In genomic region chr8:12486331-12487061, GRCm38 (mm10) we compare ENCODE assay signal across 8 mouse cellular contexts.
DNase-seq lines count a peak whose midpoint lies in the region; ATAC-seq lines count a peak whose summit lies in the region.

No protein-coding gene starts in this region.

- H3K4me1 ChIP-seq in heart, embryonic 11.5 days (ENCODE audit: control insufficient read depth, insufficient read depth, low read length): no peaks in the 10 kb centered on the region
- peaks cover 9% of the 10 kb centered on the region for H3K4me1 ChIP-seq in midbrain, embryonic 15.5 days

- H3K27me3 ChIP-seq in heart, embryonic 11.5 days (ENCODE audit: control insufficient read depth, insufficient read depth, low read length): peaks cover 31% of the 10 kb centered on the region
- peaks cover 17% of the 10 kb centered on the region; the same call in 1 of the 2 replicates for H3K27me3 ChIP-seq in midbrain, embryonic 15.5 days (replicated peaks)

- H3K9me3 ChIP-seq in heart, embryonic 11.5 days (replicated peaks; ENCODE audit: control insufficient read depth, low read length): no peaks in the 10 kb centered on the region
- no peaks in the 10 kb centered on the region for H3K9me3 ChIP-seq in midbrain, embryonic 15.5 days

- H3K4me2 ChIP-seq in heart, embryonic 11.5 days: no peak overlapping the region
- no peak overlapping the region for H3K4me2 ChIP-seq in midbrain, embryonic 15.5 days

- H3K4me3 ChIP-seq in heart, embryonic 11.5 days (ENCODE audit: low read depth, low read length): no peak overlapping the region
- no peak overlapping the region for H3K4me3 ChIP-seq in midbrain, embryonic 15.5 days

- DNase-seq in adrenal gland, postnatal 10 days: peak; percentile 28
- DNase-seq in adrenal gland, postnatal 4 days (ENCODE audit: low spot score in 2 of 2): no peak
- peak; percentile 45 to 82 for DNase-seq in cerebellum, postnatal 4 days (ENCODE audit: low spot score in 2 of 2)
- DNase-seq in kidney, postnatal 36 days: peak; percentile 86 to 95
- DNase-seq in telencephalon, adult 2 months (ENCODE audit: low read depth, low spot score): peak; percentile 49
- DNase-seq in thymus, adult 18-20 months: no peak

- WGBS in heart, embryonic 11.5 days (ENCODE audit: insufficient replicate concordance): 72% methylated on average over 22 of the region's 22 CpGs
- 37% methylated on average over 22 of the region's 22 CpGs for WGBS in midbrain, embryonic 15.5 days

- H3K27ac ChIP-seq in heart, embryonic 11.5 days (ENCODE audit: low read depth, low read length): no peak overlapping the region
- peak overlapping the region; percentile 60 for H3K27ac ChIP-seq in midbrain, embryonic 15.5 days

- ATAC-seq in heart, embryonic 11.5 days (replicated peaks; ENCODE audit: insufficient number of reproducible peaks, low FRiP score, low TSS enrichment): 0 out of 2 replicates have a peak, but pooled peaks have one; percentile 31
- ATAC-seq in midbrain, embryonic 15.5 days (replicated peaks): peak; percentile 83

- no peaks in the 10 kb centered on the region for H3K36me3 ChIP-seq in heart, embryonic 11.5 days (ENCODE audit: control insufficient read depth, insufficient read depth, low read length)
- H3K36me3 ChIP-seq in midbrain, embryonic 15.5 days (replicated peaks): no peaks in the 10 kb centered on the region

- no peak overlapping the region for H3K9ac ChIP-seq in heart, embryonic 11.5 days (ENCODE audit: low read depth, low read length)
- no peak overlapping the region for H3K9ac ChIP-seq in midbrain, embryonic 15.5 days

Comparison
In these comparisons a context has a peak if more than half of its experiments do, and no peak if none do; other contexts are left out.
1. DNase-seq: peak in adrenal gland, postnatal 10 days (single experiment), cerebellum, postnatal 4 days (2 of 2), kidney, postnatal 36 days (2 of 2) and telencephalon, adult 2 months (single experiment); none in adrenal gland, postnatal 4 days (0 of 2) and thymus, adult 18-20 months (0 of 2).